ENCODE assay signal across 8 mouse cellular contexts in the genomic region with DNA sequence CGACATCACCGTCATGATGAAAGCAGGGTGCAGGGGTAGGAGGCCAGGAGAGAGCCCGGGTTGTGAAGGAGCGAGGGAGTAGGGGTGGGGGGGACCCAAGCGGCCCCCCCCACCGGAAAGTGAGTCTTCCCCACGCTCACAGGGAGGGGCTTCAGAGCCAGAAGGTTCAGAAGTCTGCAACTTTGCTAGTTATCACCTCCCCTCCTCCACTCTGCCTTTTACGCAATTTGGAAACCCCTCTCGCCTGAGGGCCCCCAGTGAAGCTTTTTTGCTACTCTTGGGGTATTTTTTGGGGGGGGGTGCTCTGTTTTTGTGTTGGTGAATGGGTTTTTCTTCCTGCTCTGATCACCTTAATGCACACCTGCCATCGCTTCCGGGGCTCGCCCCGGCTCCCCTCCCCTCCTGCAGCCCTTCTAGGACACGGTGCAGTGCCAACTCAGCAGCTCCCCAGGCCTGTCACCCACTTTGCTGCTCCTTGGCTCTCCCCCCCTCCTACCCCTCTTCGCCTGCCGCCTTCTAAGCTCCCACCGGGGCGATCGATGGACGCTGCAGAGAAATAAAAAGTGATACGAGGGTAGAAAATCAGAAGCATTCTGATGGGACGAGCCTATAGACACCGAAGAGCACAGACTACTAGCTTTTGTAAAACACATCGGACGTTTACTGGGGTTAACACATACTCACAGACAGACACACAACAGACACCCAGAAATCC. TPM values are rescaled to one million over a fixed set of nuclear protein-coding genes. Genes with fewer than 3 reads are reported as not detected.
A peak's percentile ranks its signal among the peaks of the same experiment; 100 is the strongest.
DNase-seq lines count a peak whose midpoint lies in the region; ATAC-seq and TF ChIP-seq lines count a peak whose summit lies in the region.

No protein-coding gene starts in this region.

- H3K27me3 ChIP-seq in liver, embryonic 11.5 days (replicated peaks; ENCODE audit: control insufficient read depth, insufficient read depth, low read length): peaks cover 74% of the 10 kb centered on the region
- H3K27me3 ChIP-seq in embryonic facial prominence, embryonic 10.5 days (replicated peaks; ENCODE audit: low read depth, poor library complexity, severe bottlenecking): peaks cover 99% of the 10 kb centered on the region
- H3K27me3 ChIP-seq in hindbrain, embryonic 14.5 days (ENCODE audit: control insufficient read depth, insufficient read depth, low read length): peaks cover 39% of the 10 kb centered on the region
- H3K27me3 ChIP-seq in midbrain, postnatal 0 days (ENCODE audit: insufficient read depth, low read length): peaks cover 29% of the 10 kb centered on the region

- no peak for TF ChIP-seq CTCF in midbrain, postnatal 0 days (IDR thresholded peaks at IDR 0.05)

- no peak overlapping the region for H3K27ac ChIP-seq in liver, embryonic 11.5 days (ENCODE audit: low read depth, low read length)
- no peak overlapping the region for H3K27ac ChIP-seq in embryonic facial prominence, embryonic 10.5 days (replicated peaks)
- no peak overlapping the region for H3K27ac ChIP-seq in hindbrain, embryonic 14.5 days
- H3K27ac ChIP-seq in midbrain, postnatal 0 days (ENCODE audit: low read depth, low read length): no peak overlapping the region

- H3K4me3 ChIP-seq in liver, embryonic 11.5 days (ENCODE audit: low read depth, low read length): peak overlapping the region; percentile 36
- peak overlapping the region; percentile 68 for H3K4me3 ChIP-seq in embryonic facial prominence, embryonic 10.5 days
- H3K4me3 ChIP-seq in hindbrain, embryonic 14.5 days (replicated peaks; ENCODE audit: low read length): peak overlapping the region; percentile 54
- H3K4me3 ChIP-seq in midbrain, postnatal 0 days (ENCODE audit: low read depth, low read length): peak overlapping the region; percentile 59

- no peak for ATAC-seq in liver, embryonic 11.5 days (replicated peaks; ENCODE audit: low FRiP score)
- no peak for ATAC-seq in hindbrain, embryonic 14.5 days (ENCODE audit: low FRiP score)
- no peak for ATAC-seq in midbrain, postnatal 0 days (ENCODE audit: low FRiP score)
- ATAC-seq in megakaryocyte-erythroid progenitor cell, adult 5-6 weeks (replicated peaks; ENCODE audit: low FRiP score, low TSS enrichment, poor library complexity, severe bottlenecking): no peak

- DNase-seq in liver, embryonic 11.5 days (ENCODE audit: low spot score): no peak
- DNase-seq in liver: no peak
- DNase-seq in embryonic facial prominence, embryonic 10.5 days (ENCODE audit: low spot score): peak; percentile 32
- DNase-seq in hindbrain, embryonic 14.5 days (ENCODE audit: low spot score): no peak
- no peak for DNase-seq in midbrain, postnatal 0 days (ENCODE audit: low spot score)
- DNase-seq in kidney, adult 9 months: no peak
- DNase-seq in layer of hippocampus, adult 11-12 months (ENCODE audit: low spot score): no peak

- 0 out of 2 replicates have a peak, but pooled peaks cover 3% of the 10 kb centered on the region for H3K4me1 ChIP-seq in liver, embryonic 11.5 days (replicated peaks; ENCODE audit: control insufficient read depth, insufficient read depth, low read length)
- peaks cover 38% of the 10 kb centered on the region for H3K4me1 ChIP-seq in embryonic facial prominence, embryonic 10.5 days
- H3K4me1 ChIP-seq in hindbrain, embryonic 14.5 days (replicated peaks; ENCODE audit: control insufficient read depth, insufficient read depth, low read length): peaks cover 14% of the 10 kb centered on the region
- peaks cover 8% of the 10 kb centered on the region for H3K4me1 ChIP-seq in midbrain, postnatal 0 days (ENCODE audit: insufficient read depth, low read length)

- peak overlapping the region; percentile 60 for H3K4me2 ChIP-seq in liver, embryonic 11.5 days
- peak overlapping the region; percentile 95 for H3K4me2 ChIP-seq in hindbrain, embryonic 14.5 days (replicated peaks)
- peak overlapping the region; percentile 98 for H3K4me2 ChIP-seq in midbrain, postnatal 0 days (ENCODE audit: low read depth, low read length, poor library complexity, severe bottlenecking)

- no peak overlapping the region for H3K9ac ChIP-seq in liver, embryonic 11.5 days (ENCODE audit: low read depth, low read length)
- peak overlapping the region; percentile 66 for H3K9ac ChIP-seq in hindbrain, embryonic 14.5 days
- peak overlapping the region; percentile 61; the same call in 1 of the 2 replicates for H3K9ac ChIP-seq in midbrain, postnatal 0 days (replicated peaks; ENCODE audit: low read length, poor library complexity, severe bottlenecking)

- no peaks in the 10 kb centered on the region for H3K9me3 ChIP-seq in liver, embryonic 11.5 days (ENCODE audit: control insufficient read depth, low read length)
- no peaks in the 10 kb centered on the region for H3K9me3 ChIP-seq in embryonic facial prominence, embryonic 10.5 days
- H3K9me3 ChIP-seq in hindbrain, embryonic 14.5 days (ENCODE audit: control insufficient read depth, low read length): no peaks in the 10 kb centered on the region
- no peaks in the 10 kb centered on the region for H3K9me3 ChIP-seq in midbrain, postnatal 0 days (ENCODE audit: low read length)

- H3K36me3 ChIP-seq in liver, embryonic 11.5 days (ENCODE audit: control insufficient read depth, insufficient read depth, low read length): no peaks in the 10 kb centered on the region
- no peaks in the 10 kb centered on the region for H3K36me3 ChIP-seq in embryonic facial prominence, embryonic 10.5 days (replicated peaks)
- H3K36me3 ChIP-seq in hindbrain, embryonic 14.5 days (replicated peaks; ENCODE audit: control insufficient read depth, insufficient read depth): no peaks in the 10 kb centered on the region
- no peaks in the 10 kb centered on the region for H3K36me3 ChIP-seq in midbrain, postnatal 0 days (ENCODE audit: insufficient read depth, low read length)

- 4% methylated on average over 25 of the region's 25 CpGs for WGBS in liver, embryonic 11.5 days
- 1% methylated on average over 25 of the region's 25 CpGs for WGBS in embryonic facial prominence, embryonic 10.5 days
- WGBS in hindbrain, embryonic 14.5 days: under 1% methylated on average over 24 of the region's 25 CpGs
- under 1% methylated on average over 25 of the region's 25 CpGs for WGBS in midbrain, postnatal 0 days

RNA-seq across cellular contexts. Expression of gene Kcna1, which starts 2.7 kb away (rescaled TPM):
- 0.15 and 0.40 TPM in 2 replicates for polyA plus RNA-seq in liver, embryonic 11.5 days (2014; fragmentation: Nextera tagmentation; extraction: Ambion mirVana)
- polyA plus RNA-seq in embryonic facial prominence, embryonic 10.5 days (2016; fragmentation: Nextera tagmentation; extraction: Ambion mirVana): 0.47 and 0.82 TPM in 2 replicates
- 2.0 and 2.3 TPM in 2 replicates for polyA plus RNA-seq in hindbrain, embryonic 14.5 days (2014; fragmentation: Nextera tagmentation; extraction: Ambion mirVana)
- 2.1 and 4.2 TPM in 2 replicates for total RNA-seq in midbrain, postnatal 0 days (2014; rRNA removed)
- 2.0 and 2.2 TPM in 2 replicates for polyA plus RNA-seq in midbrain, postnatal 0 days (2015; fragmentation: Nextera tagmentation; extraction: Ambion mirVana)
- total RNA-seq in megakaryocyte-erythroid progenitor cell, adult 5-6 weeks (2014; fragmentation: Nextera tagmentation): not detected in 2 replicates
- total RNA-seq in megakaryocyte-erythroid progenitor cell, adult 5-6 weeks (2017): not detected in 2 replicates
